In genomic region chr6:128438317-128438870, GRCm38 (mm10) we compare ENCODE assay signal across 8 mouse cellular contexts. TPM values are rescaled to one million over a fixed set of nuclear protein-coding genes. Genes with fewer than 3 reads are reported as not detected.
DNase-seq lines count a peak whose midpoint lies in the region; ATAC-seq lines count a peak whose summit lies in the region.

Gene Fkbp4 (minus strand): TSS chr6:128438677.

- peaks cover 14% of the 10 kb centered on the region for H3K4me1 ChIP-seq in brown adipose tissue, adult 24 weeks (ENCODE audit: control insufficient read depth, insufficient read depth, insufficient read length, low read length)
- H3K4me1 ChIP-seq in heart, embryonic 14.5 days (ENCODE audit: control insufficient read depth in 2 of 2, insufficient read depth in 2 of 2, low read length in 2 of 2) = peaks cover 21 to 33% of the 10 kb centered on the region in 2 experiments
- H3K4me1 ChIP-seq in liver, embryonic 15.5 days (replicated peaks) = peaks cover 53% of the 10 kb centered on the region
- peaks cover 17% of the 10 kb centered on the region; the same call in 1 of the 2 replicates for H3K4me1 ChIP-seq in neural tube, embryonic 12.5 days

- peaks cover 31% of the 10 kb centered on the region for H3K36me3 ChIP-seq in heart, embryonic 14.5 days (ENCODE audit: control insufficient read depth, insufficient read depth, low read length)
- H3K36me3 ChIP-seq in liver, embryonic 15.5 days (replicated peaks) = peaks cover 32% of the 10 kb centered on the region
- H3K36me3 ChIP-seq in neural tube, embryonic 12.5 days = peaks cover 30% of the 10 kb centered on the region

- peak within 1 kb of the TSS; percentile 99 for H3K9ac ChIP-seq in heart, embryonic 14.5 days (ENCODE audit: low read length)
- peak within 1 kb of the TSS; percentile 88 for H3K9ac ChIP-seq in liver, embryonic 15.5 days
- H3K9ac ChIP-seq in neural tube, embryonic 12.5 days = peak within 1 kb of the TSS; percentile 95

- DNase-seq in fibroblast of lung, adult 2 months (ENCODE audit: low read depth) = peak; percentile 70
- peak; percentile 96 for DNase-seq in kidney, postnatal 14 days
- DNase-seq in telencephalon, adult 2 months (ENCODE audit: low read depth, low spot score) = peak; percentile 74

- H3K9me3 ChIP-seq in heart, embryonic 14.5 days (ENCODE audit: control insufficient read depth, low read length) = no peaks in the 10 kb centered on the region
- H3K9me3 ChIP-seq in liver, embryonic 15.5 days (replicated peaks) = no peaks in the 10 kb centered on the region
- H3K9me3 ChIP-seq in neural tube, embryonic 12.5 days = no peaks in the 10 kb centered on the region

- no peaks in the 10 kb centered on the region for H3K27me3 ChIP-seq in heart, embryonic 14.5 days (ENCODE audit: control insufficient read depth, insufficient read depth, low read length)
- H3K27me3 ChIP-seq in liver, embryonic 15.5 days = no peaks in the 10 kb centered on the region
- no peaks in the 10 kb centered on the region for H3K27me3 ChIP-seq in neural tube, embryonic 12.5 days (replicated peaks)

- WGBS in heart, embryonic 14.5 days = under 1% methylated on average over 64 of the region's 67 CpGs
- under 1% methylated on average over 65 of the region's 67 CpGs for WGBS in liver, embryonic 15.5 days (ENCODE audit: insufficient replicate concordance)
- WGBS in neural tube, embryonic 12.5 days = under 1% methylated on average over 67 of the region's 67 CpGs

- H3K4me3 ChIP-seq in brown adipose tissue, adult 24 weeks (ENCODE audit: insufficient read depth, low read depth, low read length) = peak within 1 kb of the TSS; percentile 97
- peak within 1 kb of the TSS; percentile 79 to 98 for H3K4me3 ChIP-seq in heart, embryonic 14.5 days (ENCODE audit: control insufficient read depth in 1 of 2, insufficient read depth in 1 of 2, low read depth in 1 of 2, low read length in 2 of 2)
- H3K4me3 ChIP-seq in liver, embryonic 15.5 days (replicated peaks) = peak within 1 kb of the TSS; percentile 90
- H3K4me3 ChIP-seq in neural tube, embryonic 12.5 days = peak within 1 kb of the TSS; percentile 96

- peak within 1 kb of the TSS; percentile 65 for H3K4me2 ChIP-seq in heart, embryonic 14.5 days (ENCODE audit: low read length)
- H3K4me2 ChIP-seq in liver, embryonic 15.5 days = peak within 1 kb of the TSS; percentile 100
- peak within 1 kb of the TSS; percentile 68 for H3K4me2 ChIP-seq in neural tube, embryonic 12.5 days (replicated peaks)

- H3K27ac ChIP-seq in brown adipose tissue, adult 24 weeks (replicated peaks; ENCODE audit: low read depth, low read length) = peak within 1 kb of the TSS; percentile 97
- peak within 1 kb of the TSS; percentile 83 to 96 for H3K27ac ChIP-seq in heart, embryonic 14.5 days (replicated peaks in 1 of 2; ENCODE audit: control insufficient read depth in 1 of 2, insufficient read depth in 1 of 2, low read depth in 2 of 2, low read length in 2 of 2)
- peak within 1 kb of the TSS; percentile 88 for H3K27ac ChIP-seq in liver, embryonic 15.5 days (replicated peaks)
- H3K27ac ChIP-seq in neural tube, embryonic 12.5 days = peak within 1 kb of the TSS; percentile 68; the same call in 1 of the 2 replicates

- peak; percentile 95 for ATAC-seq in CD4-positive, CD25-positive, alpha-beta regulatory T cell, adult 4 months
- ATAC-seq in heart, embryonic 14.5 days (ENCODE audit: insufficient number of reproducible peaks, insufficient read depth, low FRiP score, low read depth) = peak; percentile 95
- ATAC-seq in liver, embryonic 15.5 days (ENCODE audit: insufficient read depth) = peak; percentile 93
- ATAC-seq in neural tube, embryonic 12.5 days (ENCODE audit: low FRiP score, low read depth) = peak; percentile 94

RNA-seq across cellular contexts. Expression of gene Fkbp4, which starts in this region (rescaled TPM):
- 10 to 100 TPM; 70.3 to 74.6 TPM for polyA plus RNA-seq in CD4-positive, CD25-positive, alpha-beta regulatory T cell, adult 4 months (2017; shearing (Covaris generic))
- 90.5 and 140 TPM in 2 replicates for polyA plus RNA-seq in brown adipose tissue, adult 24 weeks (2012; ENCODE audit: insufficient read depth, insufficient read length, missing spikeins)
- polyA plus RNA-seq in heart, embryonic 14.5 days (2014; fragmentation: Nextera tagmentation; extraction: Ambion mirVana) = 220 and 251 TPM in 2 replicates
- polyA plus RNA-seq in liver, embryonic 15.5 days (2015; fragmentation: Nextera tagmentation; extraction: Ambion mirVana) = 188 and 192 TPM in 2 replicates
- 404 and 410 TPM in 2 replicates for polyA plus RNA-seq in neural tube, embryonic 12.5 days (2016; fragmentation: Nextera tagmentation; extraction: Ambion mirVana)

Comparison
In these comparisons a context has a peak if more than half of its experiments do, and no peak if none do; other contexts are left out.
1. Peak in every context shown above with its lines: DNase-seq, ATAC-seq, H3K4me3 ChIP-seq and H3K27ac ChIP-seq.